Mouse (Mus musculus): ENCODE data around the gene Xylt1. TPM values are rescaled to one million over a fixed set of nuclear protein-coding genes. Genes with fewer than 3 reads are reported as not detected.

Gene Xylt1
- total and polyA plus RNA-seq, 3 experiments = 9.0 to 13.3 TPM; not detected in 1

DNA sequence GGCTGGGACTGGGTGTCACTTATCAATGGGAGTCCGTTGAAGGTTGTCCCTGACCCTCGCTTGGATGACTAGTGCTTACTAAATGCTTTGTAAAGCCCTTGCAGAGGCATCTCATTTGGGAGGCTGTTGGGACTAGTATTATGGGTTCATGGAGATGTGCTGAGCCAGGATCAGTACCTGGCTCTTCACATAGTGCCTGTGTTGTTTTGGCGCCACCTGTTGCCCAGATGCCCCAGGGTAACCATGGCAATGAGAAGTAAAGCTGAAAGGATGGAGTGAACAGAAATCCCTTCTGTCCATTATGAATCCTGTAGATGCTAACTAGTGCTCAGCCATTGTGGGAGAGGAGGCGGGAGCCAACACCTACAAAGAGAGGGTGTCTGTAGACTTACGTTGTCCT, 249.9 kb downstream of the Xylt1 start (continued):
- no peak for TF ChIP-seq GATA1 (IDR thresholded peaks at IDR 0.05; ENCODE audit: low read depth, low read length)

GRCm38 (mm10) chr7:117635584-117635983, 254.8 kb downstream of the Xylt1 start:
- Histone ChIP-seq H3K27ac (ENCODE audit: control insufficient read depth, low read depth, low read length) (no peak overlapping the region), H3K4me1 (ENCODE audit: control insufficient read depth in 1 of 2, insufficient read depth in 2 of 2, low read length in 2 of 2) (no peaks in the 10 kb centered on the region; a peak in 1 of 4 replicates), H3K79me2 (ENCODE audit: control insufficient read depth, insufficient read depth, low read length, poor library complexity) (no peaks in the 10 kb centered on the region), H3K27me3 (ENCODE audit: control insufficient read depth in 1 of 2, insufficient read depth in 2 of 2, low read length in 2 of 2) (no peaks in the 10 kb centered on the region), H3K9me3 (replicated peaks; ENCODE audit: insufficient read depth, low read length) (no peaks in the 10 kb centered on the region), H3K4me3 (ENCODE audit: control insufficient read depth in 1 of 2, insufficient read depth in 1 of 2, low read depth in 2 of 2, low read length in 2 of 2) (no peak overlapping the region), H3K36me3 (ENCODE audit: control insufficient read depth in 1 of 2, insufficient read depth in 2 of 2, low read length in 2 of 2) (peaks cover 0 to 2% of the 10 kb centered on the region in 2 experiments; a peak in 1 of 4 replicates), H3K9ac (ENCODE audit: control insufficient read depth, low read depth, low read length, poor library complexity, severe bottlenecking) (no peak overlapping the region)
- DNase-seq (ENCODE audit: low read depth, low spot score) = no peak
- no peak for TF ChIP-seq USF2 (IDR thresholded peaks at IDR 0.05; ENCODE audit: borderline replicate concordance in 1 of 2, insufficient read depth in 1 of 2, low read depth in 1 of 2, low read length in 2 of 2)
- no peak for TF ChIP-seq RAD21 (IDR thresholded peaks at IDR 0.05; ENCODE audit: low read depth, low read length)
- no peak for TF ChIP-seq TCF12 (IDR thresholded peaks at IDR 0.05; ENCODE audit: low read depth, low read length)
- TF ChIP-seq ETS1 (IDR thresholded peaks at IDR 0.05; ENCODE audit: low read depth, low read length) = no peak
- TF ChIP-seq MYB (IDR thresholded peaks at IDR 0.05; ENCODE audit: low read depth, low read length) = no peak
- no peak for TF ChIP-seq BHLHE40 (IDR thresholded peaks at IDR 0.05; ENCODE audit: borderline replicate concordance, low read depth, low read length)
- TF ChIP-seq SIN3A (IDR thresholded peaks at IDR 0.05; ENCODE audit: low read length) = no peak
- no peak for TF ChIP-seq JUND (IDR thresholded peaks at IDR 0.05; ENCODE audit: low read depth, low read length)
- no peak for TF ChIP-seq ZKSCAN1 (IDR thresholded peaks at IDR 0.05; ENCODE audit: low read depth, low read length)
- no peak for TF ChIP-seq SMC3 (IDR thresholded peaks at IDR 0.05; ENCODE audit: low read depth, low read length)
- TF ChIP-seq MEF2A (IDR thresholded peaks at IDR 0.05; ENCODE audit: extremely low read depth, insufficient replicate concordance, low read depth, low read length, poor library complexity, severe bottlenecking) = no peak
- no peak for TF ChIP-seq POLR2AphosphoS2 (IDR thresholded peaks at IDR 0.05; ENCODE audit: low read length)
- no peak for TF ChIP-seq KAT2A (conservative IDR thresholded peaks at IDR 0.05; ENCODE audit: low read depth, low read length)
- no peak for TF ChIP-seq CHD1 (IDR thresholded peaks at IDR 0.05; ENCODE audit: low read depth, low read length)

- Histone ChIP-seq H3K79me2 (ENCODE audit: control insufficient read depth, insufficient read depth, low read length, poor library complexity) (no peaks in the 10 kb centered on the region), H3K36me3 (ENCODE audit: control insufficient read depth in 1 of 2, insufficient read depth in 2 of 2, low read length in 2 of 2) (peaks cover 0 to 2% of the 10 kb centered on the region in 2 experiments; a peak in 1 of 4 replicates), H3K9ac (ENCODE audit: control insufficient read depth, low read depth, low read length, poor library complexity, severe bottlenecking) (no peak overlapping the region), H3K27ac (ENCODE audit: control insufficient read depth, low read depth, low read length) (no peak overlapping the region), H3K4me1 (ENCODE audit: control insufficient read depth in 1 of 2, insufficient read depth in 2 of 2, low read length in 2 of 2) (no peaks in the 10 kb centered on the region; a peak in 1 of 4 replicates), H3K4me3 (ENCODE audit: control insufficient read depth in 1 of 2, insufficient read depth in 1 of 2, low read depth in 2 of 2, low read length in 2 of 2) (no peak overlapping the region), H3K27me3 (ENCODE audit: control insufficient read depth in 1 of 2, insufficient read depth in 2 of 2, low read length in 2 of 2) (no peaks in the 10 kb centered on the region), H3K9me3 (replicated peaks; ENCODE audit: insufficient read depth, low read length) (no peaks in the 10 kb centered on the region)
- TF ChIP-seq CHD2 (IDR thresholded peaks at IDR 0.05; ENCODE audit: low read length) = no peak
- no peak for TF ChIP-seq ETS1 (IDR thresholded peaks at IDR 0.05; ENCODE audit: low read depth, low read length)
- no peak for TF ChIP-seq USF1 (IDR thresholded peaks at IDR 0.05; ENCODE audit: low read depth, low read length)
- TF ChIP-seq POLR2AphosphoS5 (IDR thresholded peaks at IDR 0.05; ENCODE audit: borderline replicate concordance, low read depth, low read length) = no peak
- peak; percentile 83 for TF ChIP-seq MXI1 (IDR thresholded peaks at IDR 0.05; ENCODE audit: low read depth, low read length)
- no peak for TF ChIP-seq MAFK (IDR thresholded peaks at IDR 0.05; ENCODE audit: borderline replicate concordance, low read depth, low read length)
- peak; percentile 77 for TF ChIP-seq SIN3A (IDR thresholded peaks at IDR 0.05; ENCODE audit: low read length)
- peak; percentile 51 for DNase-seq (ENCODE audit: low read depth, low spot score)
Measured at GRCm38 (mm10) chr7:117636713-117637112, 255.9 kb downstream of the Xylt1 start.

All from MEL (cell line).